Comparison of ENCODE assay signal across 10 mouse cellular contexts in the genomic region with DNA sequence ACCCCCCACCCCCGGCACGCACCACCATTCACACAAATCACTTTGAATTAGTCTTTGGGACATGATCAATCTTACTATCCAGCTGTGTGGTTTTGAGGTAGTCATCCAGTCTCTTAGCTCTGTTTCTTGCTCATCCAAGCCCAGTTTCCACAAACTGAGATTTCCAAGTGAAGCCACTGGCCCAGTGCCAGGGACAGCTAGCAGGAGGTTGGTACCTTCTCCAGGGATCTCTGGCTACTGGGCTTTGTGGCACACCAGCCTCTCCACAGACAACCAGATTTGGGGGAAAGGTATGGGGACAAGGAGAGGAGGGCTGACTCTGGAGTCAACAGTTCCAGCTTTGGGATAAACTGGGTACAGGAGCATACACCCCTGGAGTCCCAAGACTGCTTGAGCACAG. TPM values are rescaled to one million over a fixed set of nuclear protein-coding genes. Genes with fewer than 3 reads are reported as not detected.
A peak's percentile ranks its signal among the peaks of the same experiment; 100 is the strongest.
DNase-seq lines count a peak whose midpoint lies in the region; ATAC-seq and TF ChIP-seq lines count a peak whose summit lies in the region.
"Had no signal": no experiment of that assay in that cellular context is flagged by ENCODE, and none has a peak within 500 bp of the region (broad histone marks: within the 10 kb centered on the region; RNA-seq: fewer than 3 reads in every experiment).

No protein-coding gene starts in this region.

- H3K9ac ChIP-seq in stomach, embryonic 16.5 days (ENCODE audit: low read length), result peak overlapping the region; percentile 58; the same call in 1 of the 2 replicates

- intact Hi-C loops in left cerebral cortex, postnatal 36 days (cut with DNase I), result no loop called here

- H3K9me3 ChIP-seq in stomach, embryonic 16.5 days (replicated peaks; ENCODE audit: control insufficient read depth, low read length), result no peaks in the 10 kb centered on the region

- no peaks in the 10 kb centered on the region for H3K27me3 ChIP-seq in cerebellum, adult 2 months (ENCODE audit: control insufficient read depth, insufficient read depth, low read length)
- H3K27me3 ChIP-seq in thymus, adult 2 months (ENCODE audit: control insufficient read depth, insufficient read depth, low read length), result no peaks in the 10 kb centered on the region
- no peaks in the 10 kb centered on the region for H3K27me3 ChIP-seq in stomach, embryonic 16.5 days (ENCODE audit: control insufficient read depth, insufficient read depth, low read length)

- no peak overlapping the region for H3K27ac ChIP-seq in cerebellum, adult 2 months (ENCODE audit: insufficient read depth, low read length)
- peak overlapping the region; percentile 62; the same call in 1 of the 2 replicates for H3K27ac ChIP-seq in thymus, adult 2 months (ENCODE audit: control insufficient read depth, insufficient read depth, low read length)
- no peak overlapping the region; the same call in 1 of the 2 replicates for H3K27ac ChIP-seq in stomach, embryonic 16.5 days (ENCODE audit: low read length)

- 18% methylated on average over 2 of the region's 2 CpGs for WGBS in cerebellum, adult 2 months
- WGBS in thymus, adult 2 months, result 4% methylated on average over 2 of the region's 2 CpGs
- WGBS in stomach, embryonic 16.5 days, result 31% methylated on average over 2 of the region's 2 CpGs

- no peak overlapping the region for H3K4me3 ChIP-seq in cerebellum, adult 2 months (replicated peaks; ENCODE audit: insufficient read depth, low read depth, low read length)
- H3K4me3 ChIP-seq in thymus, adult 2 months (ENCODE audit: control insufficient read depth, insufficient read depth, low read length), result peak overlapping the region; percentile 41; the same call in 1 of the 2 replicates
- peak overlapping the region; percentile 41; the same call in 1 of the 2 replicates for H3K4me3 ChIP-seq in stomach, embryonic 16.5 days (replicated peaks; ENCODE audit: low read length)
- H3K4me3 ChIP-seq: myocyte had no signal

- TF ChIP-seq POLR2A in cerebellum, adult 2 months (IDR thresholded peaks at IDR 0.05; ENCODE audit: borderline replicate concordance, insufficient read depth, low read length), result no peak
- TF ChIP-seq POLR2A in thymus, adult 2 months (IDR thresholded peaks at IDR 0.05; ENCODE audit: control insufficient read depth, extremely low read depth, insufficient read depth, low read length, poor library complexity), result no peak

- H3K36me3 ChIP-seq in thymus, adult 2 months (ENCODE audit: control insufficient read depth, insufficient read depth, low read length), result no peaks in the 10 kb centered on the region
- H3K36me3 ChIP-seq in stomach, embryonic 16.5 days (ENCODE audit: control insufficient read depth, insufficient read depth, low read length), result no peaks in the 10 kb centered on the region

- no peak for TF ChIP-seq CTCF in cerebellum, adult 2 months (IDR thresholded peaks at IDR 0.05; ENCODE audit: borderline replicate concordance, insufficient read depth, low read depth, low read length)
- TF ChIP-seq CTCF in thymus, adult 2 months (IDR thresholded peaks at IDR 0.05; ENCODE audit: borderline replicate concordance, control insufficient read depth, extremely low read depth, insufficient read depth, low read length, poor library complexity), result no peak

- DNase-seq in cerebellum, adult 2 months, result peak; percentile 37 to 46
- DNase-seq in cerebellum, adult 9-11 months, result no peak
- DNase-seq in thymus, adult 2 months, result no peak
- DNase-seq in thymus, postnatal 36 days, result no peak
- DNase-seq in kidney, postnatal 4 days, result peak; percentile 36 to 45
- no peak for DNase-seq in layer of hippocampus, postnatal 10 days (ENCODE audit: low spot score in 2 of 2)
- DNase-seq in left cerebral cortex, postnatal 36 days (ENCODE audit: low spot score in 2 of 2), result no peak

- no peak for ATAC-seq in stomach, embryonic 16.5 days (ENCODE audit: insufficient read depth, low FRiP score)

- H3K4me2 ChIP-seq in stomach, embryonic 16.5 days (ENCODE audit: low read depth, low read length), result peak overlapping the region; percentile 58

- peaks cover 6% of the 10 kb centered on the region; the same call in 1 of the 2 replicates for H3K4me1 ChIP-seq in cerebellum, adult 2 months (ENCODE audit: control insufficient read depth, insufficient read depth, low read length)
- H3K4me1 ChIP-seq in thymus, adult 2 months (replicated peaks; ENCODE audit: control insufficient read depth, insufficient read depth, low read length), result peaks cover 18% of the 10 kb centered on the region
- peaks cover 12% of the 10 kb centered on the region for H3K4me1 ChIP-seq in stomach, embryonic 16.5 days (ENCODE audit: control insufficient read depth, insufficient read depth, low read length)

RNA-seq across cellular contexts. Expression of gene Fndc11, which starts 0.5 kb away (rescaled TPM):
- 0.46 TPM in 1 of 2 replicates, not detected in the other for polyA plus RNA-seq in cerebellum, adult 2 months (2012; rRNA removed)
- 0.85 and 0.88 TPM in 2 replicates for polyA plus RNA-seq in thymus, adult 2 months (2012; rRNA removed)
- 0.23 and 0.52 TPM in 2 replicates for polyA plus RNA-seq in stomach, embryonic 16.5 days (2015; fragmentation: Nextera tagmentation; extraction: Ambion mirVana)
- total RNA-seq in layer of hippocampus, postnatal 10 days (2021), result not detected
- not detected for total RNA-seq in left cerebral cortex, postnatal 36 days (2021)
- polyA plus RNA-seq: C2C12, myocyte had no signal

RNA-seq across cellular contexts. Expression of gene Srms, which starts 7.4 kb away (rescaled TPM):
- 0.41 and 0.46 TPM in 2 replicates for polyA plus RNA-seq in cerebellum, adult 2 months (2012; rRNA removed)
- 0.71 and 0.86 TPM in 2 replicates for polyA plus RNA-seq in thymus, adult 2 months (2012; rRNA removed)
- polyA plus RNA-seq in stomach, embryonic 16.5 days (2015; fragmentation: Nextera tagmentation; extraction: Ambion mirVana), result 0.19 and 0.40 TPM in 2 replicates
- total RNA-seq in layer of hippocampus, postnatal 10 days (2021), result under 1 TPM in 1 of 2 experiments, not detected in 1; 0.25 TPM
- under 1 TPM; 0.25 to 0.50 TPM for total RNA-seq in left cerebral cortex, postnatal 36 days (2021)
- polyA plus RNA-seq: C2C12, myocyte had no signal

RNA-seq across cellular contexts. Expression of gene Ptk6, which starts 17.8 kb away (rescaled TPM):
- polyA plus RNA-seq in cerebellum, adult 2 months (2012; rRNA removed), result 0.03 and 0.07 TPM in 2 replicates
- 0.22 and 0.32 TPM in 2 replicates for polyA plus RNA-seq in thymus, adult 2 months (2012; rRNA removed)
- 0.56 and 0.70 TPM in 2 replicates for polyA plus RNA-seq in stomach, embryonic 16.5 days (2015; fragmentation: Nextera tagmentation; extraction: Ambion mirVana)
- total RNA-seq in layer of hippocampus, postnatal 10 days (2021), result not detected
- not detected for total RNA-seq in left cerebral cortex, postnatal 36 days (2021)
- polyA plus RNA-seq: C2C12 had no signal

RNA-seq across cellular contexts. Expression of gene Helz2, which starts 21.5 kb away (rescaled TPM):
- polyA plus RNA-seq in cerebellum, adult 2 months (2012; rRNA removed), result 2.4 and 2.8 TPM in 2 replicates
- polyA plus RNA-seq in thymus, adult 2 months (2012; rRNA removed), result 106 and 116 TPM in 2 replicates
- polyA plus RNA-seq in stomach, embryonic 16.5 days (2015; fragmentation: Nextera tagmentation; extraction: Ambion mirVana), result 1.9 and 2.8 TPM in 2 replicates
- 1 to 10 TPM; 1.2 to 1.8 TPM for total RNA-seq in layer of hippocampus, postnatal 10 days (2021)
- 1 to 10 TPM; 1.7 to 3.6 TPM for total RNA-seq in left cerebral cortex, postnatal 36 days (2021)

RNA-seq across cellular contexts. Expression of gene Ppdpf, which starts 33.3 kb away (rescaled TPM):
- polyA plus RNA-seq in cerebellum, adult 2 months (2012; rRNA removed), result 110 and 111 TPM in 2 replicates
- polyA plus RNA-seq in thymus, adult 2 months (2012; rRNA removed), result 191 and 219 TPM in 2 replicates
- 220 and 249 TPM in 2 replicates for polyA plus RNA-seq in stomach, embryonic 16.5 days (2015; fragmentation: Nextera tagmentation; extraction: Ambion mirVana)
- 100 to 1,000 TPM; 135 to 146 TPM for total RNA-seq in layer of hippocampus, postnatal 10 days (2021)
- 10 to 100 TPM; 88.3 to 97.9 TPM for total RNA-seq in left cerebral cortex, postnatal 36 days (2021)

Comparison
In these comparisons a context has a peak if more than half of its experiments do, and no peak if none do; other contexts are left out.
1. DNase-seq: peak in cerebellum, adult 2 months (2 of 2) and kidney, postnatal 4 days (2 of 2); none in cerebellum, adult 9-11 months (single experiment), thymus, adult 2 months (single experiment), thymus, postnatal 36 days (0 of 2), layer of hippocampus, postnatal 10 days (0 of 2) and left cerebral cortex, postnatal 36 days (0 of 2).